Mouse (Mus musculus) induced T-regulatory cell, adult 2 months (primary cell): ENCODE results near the gene Gcc2.
A peak's percentile ranks its signal among the peaks of the same experiment; 100 is the strongest.
"Not testable (repeated sequence)": the region's sequence is repeated elsewhere in the genome, so short reads cannot be mapped to it uniquely, and the experiment has no call there.

ENCODE experiments used
- DNase-seq: peaks from one replicate; pipeline ENCODE4 v3.0.0-alpha.2; 2012; ENCODE audit warnings: low read depth

The Gcc2 gene

GRCm38 (mm10) chr10:58323028-58323991 lies 68.0 kb downstream of the Gcc2 start, which contains the start of gene Lims1:
Lims1 (plus strand) TSS chr10:58323466.
- DNase-seq: peak; percentile 99

GRCm38 (mm10) chr10:58326271-58326670 lies 71.0 kb downstream of the Gcc2 start:
- no peak for DNase-seq

GRCm38 (mm10) chr10:58327836-58328235 lies 72.5 kb downstream of the Gcc2 start:
- not testable (repeated sequence) for DNase-seq

GRCm38 (mm10) chr10:58328517-58329108 lies 73.3 kb downstream of the Gcc2 start:
- DNase-seq: no peak

- DNase-seq: no peak
These were observed 75.3 kb downstream of the Gcc2 start for GRCm38 (mm10) chr10:58330635-58331034.

GRCm38 (mm10) chr10:58331741-58332140 lies 76.4 kb downstream of the Gcc2 start:
- DNase-seq: no peak

GRCm38 (mm10) chr10:58333414-58333813 lies 78.1 kb downstream of the Gcc2 start:
- DNase-seq: no peak

GRCm38 (mm10) chr10:58336156-58336555 lies 80.9 kb downstream of the Gcc2 start:
- no peak for DNase-seq

- DNase-seq: not testable (repeated sequence)
These were observed 81.8 kb downstream of the Gcc2 start for GRCm38 (mm10) chr10:58337091-58337490.

- DNase-seq: no peak
These were observed 83.3 kb downstream of the Gcc2 start for GRCm38 (mm10) chr10:58338590-58338989.

- no peak for DNase-seq
These were observed 86.4 kb downstream of the Gcc2 start for GRCm38 (mm10) chr10:58341685-58342084.

GRCm38 (mm10) chr10:58342199-58342598 lies 86.9 kb downstream of the Gcc2 start:
- DNase-seq: no peak

- DNase-seq: no peak
These were observed 88.3 kb downstream of the Gcc2 start for GRCm38 (mm10) chr10:58343552-58343951.

GRCm38 (mm10) chr10:58350600-58350999 lies 95.3 kb downstream of the Gcc2 start:
- peak; percentile 43 for DNase-seq

- DNase-seq: peak; percentile 61
These were observed 96.4 kb downstream of the Gcc2 start for GRCm38 (mm10) chr10:58351670-58352069.

GRCm38 (mm10) chr10:58352364-58352763 lies 97.1 kb downstream of the Gcc2 start:
- DNase-seq: no peak

- DNase-seq: no peak
These were observed 99.3 kb downstream of the Gcc2 start for GRCm38 (mm10) chr10:58354561-58354960.
